Mouse (Mus musculus): ENCODE data around the gene Cnpy1. TPM values are rescaled to one million over a fixed set of nuclear protein-coding genes. Genes with fewer than 3 reads are reported as not detected.

Gene Cnpy1
- polyA plus RNA-seq (2021; fragmentation: Nextera tagmentation): not detected in 2 replicates
- long read RNA-seq, experiment 1: 0 reads
- long read RNA-seq, experiment 2: 0 reads

GRCm38 (mm10) chr5:28245574-28245973, at the start of gene Cnpy1:
TSS of gene Cnpy1 (minus strand) at chr5:28245806.

GRCm38 (mm10) chr5:28165358-28166255, 80.0 kb downstream of the Cnpy1 start, which contains the start of gene En2:
TSS of gene En2 (plus strand) at chr5:28165694.

Other genes with a start within 250 kb of the Cnpy1 start
- gene Insig1, start 174.4 kb downstream of the Cnpy1 start, polyA plus RNA-seq (2021; fragmentation: Nextera tagmentation): 127 and 156 TPM in 2 replicates
- not detected in 2 replicates for gene En2, start 80.1 kb downstream of the Cnpy1 start, polyA plus RNA-seq (2021; fragmentation: Nextera tagmentation)
- 9.3 and 18.7 TPM in 2 replicates for gene Rbm33, start 71.3 kb upstream of the Cnpy1 start, polyA plus RNA-seq (2021; fragmentation: Nextera tagmentation)
- 0.74 and 0.77 TPM in 2 replicates for gene Shh, start 221.4 kb upstream of the Cnpy1 start, polyA plus RNA-seq (2021; fragmentation: Nextera tagmentation)

Measured in left cerebral cortex, adult 6 months (tissue).